Mouse (Mus musculus) fibroblast of lung, adult 2 months (primary cell): ENCODE results near the gene Fancf.
A peak's percentile ranks its signal among the peaks of the same experiment; 100 is the strongest.

Experiments used
- DNase-seq: peaks from one replicate; pipeline ENCODE4 v3.0.0-alpha.2; 2011; ENCODE audit warnings: low read depth

Gene Fancf

GRCm38 (mm10) chr7:51862097-51862492 lies at the start of gene Fancf:
Fancf (minus strand) TSS chr7:51862267.
- peak; percentile 87 for DNase-seq

- no peak for DNase-seq
Observed at GRCm38 (mm10) chr7:51899066-51899465, 37.0 kb upstream of the Fancf start.

GRCm38 (mm10) chr7:51894939-51895338 lies 32.9 kb upstream of the Fancf start:
- no peak for DNase-seq

- DNase-seq, result no peak
Observed at GRCm38 (mm10) chr7:51894133-51894801, 32.2 kb upstream of the Fancf start.

- no peak for DNase-seq
Observed at GRCm38 (mm10) chr7:51893008-51893407, 30.9 kb upstream of the Fancf start.

GRCm38 (mm10) chr7:51892224-51892965 lies 30.3 kb upstream of the Fancf start:
- DNase-seq, result peak; percentile 41

- no peak for DNase-seq
Observed at GRCm38 (mm10) chr7:51889601-51890000, 27.5 kb upstream of the Fancf start.

GRCm38 (mm10) chr7:51887678-51888567 lies 25.9 kb upstream of the Fancf start:
- DNase-seq, result peak; percentile 29

- DNase-seq, result no peak
Observed at GRCm38 (mm10) chr7:51885345-51885744, 23.3 kb upstream of the Fancf start.

- no peak for DNase-seq
Observed at GRCm38 (mm10) chr7:51880121-51880520, 18.1 kb upstream of the Fancf start.

- DNase-seq, result no peak
Observed at GRCm38 (mm10) chr7:51879136-51879723, 17.2 kb upstream of the Fancf start.

- DNase-seq, result no peak
Observed at GRCm38 (mm10) chr7:51878730-51879129, 16.7 kb upstream of the Fancf start.

- DNase-seq, result no peak
Observed at GRCm38 (mm10) chr7:51876316-51876715, 14.2 kb upstream of the Fancf start.

GRCm38 (mm10) chr7:51872597-51872996 lies 10.5 kb upstream of the Fancf start:
- DNase-seq, result no peak

- DNase-seq, result no peak
Observed at GRCm38 (mm10) chr7:51872041-51872440, 10.0 kb upstream of the Fancf start.

GRCm38 (mm10) chr7:51867983-51868382 lies 5.9 kb upstream of the Fancf start:
- DNase-seq, result no peak

- no peak for DNase-seq
Observed at GRCm38 (mm10) chr7:51865336-51865735, 3.3 kb upstream of the Fancf start.

- no peak for DNase-seq
Observed at GRCm38 (mm10) chr7:51862842-51863241, 775 bp upstream of the Fancf start.

GRCm38 (mm10) chr7:51861250-51862096 lies 594 bp downstream of the Fancf start, which contains the start of gene Gas2:
Gas2 (plus strand) TSS chr7:51862015.
- peak; percentile 44 for DNase-seq

- DNase-seq, result no peak
Observed at GRCm38 (mm10) chr7:51851890-51852507, 10.1 kb downstream of the Fancf start.

GRCm38 (mm10) chr7:51850877-51851276 lies 11.2 kb downstream of the Fancf start:
- DNase-seq, result no peak
